Mouse (Mus musculus): ENCODE results near the gene Ovol3. TPM values are rescaled to one million over a fixed set of nuclear protein-coding genes. Genes with fewer than 3 reads are reported as not detected.
"Not testable (repeated sequence)": the region's sequence is repeated elsewhere in the genome, so short reads cannot be mapped to it uniquely, and the experiment has no call there.

The Ovol3 gene
- polyA plus RNA-seq, 1 experiment from 2014 or later, result not detected

- peak; percentile 71 for TF ChIP-seq CTCF (IDR thresholded peaks at IDR 0.05)
- in situ Hi-C loops (cut with MboI; ENCODE audit: low pct_unique_long_range_greater_than_20kb), result no loop called here
- DNase-seq (ENCODE audit: low read depth, low spot score), result no peak
- POLR2A ChIA-PET, result interaction anchor here (0.8 to 1.1 kb wide), 2 partner anchors 12 to 15 kb away, joined by 3 read pairs; no protein-coding TSS in a partner anchor
- peaks cover 5% of the 10 kb centered on the region for H3K27me3 ChIP-seq
- CTCF ChIA-PET, result interaction anchor here (0.9 to 4.3 kb wide), 10 partner anchors 9 to 37 kb away, joined by 3 to 34 read pairs (median 5); partner anchors contain the start of gene Zfp146
- no peak for ATAC-seq
Observed at GRCm38 (mm10) chr7:30205383-30205782, 30.1 kb downstream of the Ovol3 start.

- TF ChIP-seq CTCF (IDR thresholded peaks at IDR 0.05), result no peak
- ChIA-PET POLR2A (interaction anchor here (0.5 to 1.1 kb wide), 2 partner anchors 16 to 21 kb away, joined by 3 to 4 read pairs; no protein-coding TSS in a partner anchor), CTCF (interaction anchor here (0.6 to 4.3 kb wide), 5 partner anchors 12 to 27 kb away, joined by 3 to 34 read pairs (median 3); no protein-coding TSS in a partner anchor)
- ATAC-seq, result no peak
- in situ Hi-C loops (cut with MboI; ENCODE audit: low pct_unique_long_range_greater_than_20kb), result no loop called here
- DNase-seq (ENCODE audit: low read depth, low spot score), result no peak
- H3K27me3 ChIP-seq, result peaks cover 5% of the 10 kb centered on the region
Observed at GRCm38 (mm10) chr7:30204380-30204779, 31.1 kb downstream of the Ovol3 start.

GRCm38 (mm10) chr7:30202895-30203690, 32.4 kb downstream of the Ovol3 start:
- in situ Hi-C loops (cut with MboI; ENCODE audit: low pct_unique_long_range_greater_than_20kb), result no loop called here
- ChIA-PET POLR2A (no interaction called here), CTCF (interaction anchor here (0.8 to 4.3 kb wide), 5 partner anchors 13 to 30 kb away, joined by 3 to 34 read pairs (median 4); no protein-coding TSS in a partner anchor)
- no peak for DNase-seq (ENCODE audit: low read depth, low spot score)
- ATAC-seq, result no peak
- no peaks in the 10 kb centered on the region for H3K27me3 ChIP-seq
- TF ChIP-seq CTCF (IDR thresholded peaks at IDR 0.05), result no peak

- in situ Hi-C loops (cut with MboI; ENCODE audit: low pct_unique_long_range_greater_than_20kb); ATAC-seq; H3K27me3 ChIP-seq; DNase-seq (ENCODE audit: low read depth, low spot score): not testable (repeated sequence)
- POLR2A ChIA-PET, result interaction anchor here (0.5 kb wide), 1 partner anchor 22 kb away, joined by 4 read pairs; no protein-coding TSS in a partner anchor
- CTCF ChIA-PET, result interaction anchor here (4.3 kb wide), 1 partner anchor 17 kb away, joined by 17 read pairs; no protein-coding TSS in a partner anchor
Observed at GRCm38 (mm10) chr7:30200661-30201060, 34.9 kb downstream of the Ovol3 start.

GRCm38 (mm10) chr7:30200200-30200599, 35.3 kb downstream of the Ovol3 start:
- TF ChIP-seq CTCF (IDR thresholded peaks at IDR 0.05), result no peak
- POLR2A ChIA-PET, result interaction anchor here (0.5 kb wide), 1 partner anchor 23 kb away, joined by 4 read pairs; no protein-coding TSS in a partner anchor
- CTCF ChIA-PET, result interaction anchor here (2.2 to 4.3 kb wide), 2 partner anchors 10 to 17 kb away, joined by 12 to 17 read pairs; no protein-coding TSS in a partner anchor
- DNase-seq (ENCODE audit: low read depth, low spot score) (no peak), ATAC-seq (no peak)
- in situ Hi-C loops (cut with MboI; ENCODE audit: low pct_unique_long_range_greater_than_20kb), result no loop called here
- no peaks in the 10 kb centered on the region for H3K27me3 ChIP-seq

- TF ChIP-seq CTCF (IDR thresholded peaks at IDR 0.05), result no peak
- POLR2A ChIA-PET, result interaction anchor here (1.2 kb wide), 1 partner anchor 11 kb away, joined by 4 read pairs; no protein-coding TSS in a partner anchor
- in situ Hi-C loops (cut with MboI; ENCODE audit: low pct_unique_long_range_greater_than_20kb), result no loop called here
- DNase-seq (ENCODE audit: low read depth, low spot score) (no peak), ATAC-seq (no peak)
- CTCF ChIA-PET, result interaction anchor here (1.0 to 4.3 kb wide), 6 partner anchors 10 to 45 kb away, joined by 3 to 17 read pairs (median 10); no protein-coding TSS in a partner anchor
- H3K27me3 ChIP-seq, result no peaks in the 10 kb centered on the region
Observed at GRCm38 (mm10) chr7:30199498-30200139, 35.9 kb downstream of the Ovol3 start.

GRCm38 (mm10) chr7:30198481-30198971, 37.0 kb downstream of the Ovol3 start, which contains the start of gene Capns1:
Capns1 (minus strand) TSS chr7:30198811.
- in situ Hi-C loops (cut with MboI; ENCODE audit: low pct_unique_long_range_greater_than_20kb), result no loop called here
- ChIA-PET CTCF (interaction anchor here (0.7 to 4.3 kb wide), 13 partner anchors 9 to 43 kb away, joined by 3 to 17 read pairs (median 6); no protein-coding TSS in a partner anchor), POLR2A (interaction anchor here (0.7 to 1.2 kb wide), 2 partner anchors 9 to 29 kb away, joined by 3 to 4 read pairs; no protein-coding TSS in a partner anchor)
- peak; percentile 94 for TF ChIP-seq CTCF (IDR thresholded peaks at IDR 0.05)
- ATAC-seq (peak; percentile 46), DNase-seq (ENCODE audit: low read depth, low spot score) (peak; percentile 90)
- no peaks in the 10 kb centered on the region for H3K27me3 ChIP-seq

- ATAC-seq (no peak), DNase-seq (ENCODE audit: low read depth, low spot score) (no peak)
- ChIA-PET POLR2A (interaction anchor here (0.7 kb wide), 1 partner anchor 28 kb away, joined by 3 read pairs; no protein-coding TSS in a partner anchor), CTCF (interaction anchor here (1.0 to 4.3 kb wide), 9 partner anchors 8 to 21 kb away, joined by 3 to 17 read pairs (median 7); no protein-coding TSS in a partner anchor)
- in situ Hi-C loops (cut with MboI; ENCODE audit: low pct_unique_long_range_greater_than_20kb), result no loop called here
- no peaks in the 10 kb centered on the region for H3K27me3 ChIP-seq
- no peak for TF ChIP-seq CTCF (IDR thresholded peaks at IDR 0.05)
Observed at GRCm38 (mm10) chr7:30197592-30198129, 37.9 kb downstream of the Ovol3 start.

- ChIA-PET POLR2A (no interaction called here), CTCF (interaction anchor here (1.2 to 1.9 kb wide), 2 partner anchors 9 to 21 kb away, joined by 4 to 5 read pairs; no protein-coding TSS in a partner anchor)
- TF ChIP-seq CTCF (IDR thresholded peaks at IDR 0.05), result no peak
Observed at GRCm38 (mm10) chr7:30196171-30196570, 39.4 kb downstream of the Ovol3 start.

More at GRCm38 (mm10) chr7:30196171-30196570, 39.4 kb downstream of the Ovol3 start:
- no peaks in the 10 kb centered on the region for H3K27me3 ChIP-seq
- ATAC-seq (peak; percentile 37), DNase-seq (ENCODE audit: low read depth, low spot score) (no peak)
- in situ Hi-C loops (cut with MboI; ENCODE audit: low pct_unique_long_range_greater_than_20kb), result no loop called here

Measured in Patski (cell line).